Mouse (Mus musculus) midbrain, embryonic 12.5 days (tissue): ENCODE data around the gene Vnn3. TPM values are rescaled to one million over a fixed set of nuclear protein-coding genes. Genes with fewer than 3 reads are reported as not detected.

Experiments used
- ATAC-seq: fragments of 200-750 bp; cut with Nextera tagmentation; 2 replicates; pipeline ENCODE4 v1.8.0; 2017; ENCODE audit warnings: low read depth, moderate TSS enrichment, moderate library complexity; ENCODE audit not compliant: low FRiP score
- H3K27ac ChIP-seq: fragments of 300-500 bp; sonication (generic); replicated peaks from 2 replicates; pipeline ENCODE4 v1.5.1; 2016; ENCODE audit warnings: mild to moderate bottlenecking
- H3K27me3 ChIP-seq: fragments of 300-500 bp; sonication (generic); 2 replicates; pipeline ENCODE4 v1.6.1; 2016; ENCODE audit warnings: mild to moderate bottlenecking
- H3K36me3 ChIP-seq: fragments of 300-500 bp; sonication (generic); 2 replicates; pipeline ENCODE4 v1.6.1; 2016
- H3K4me1 ChIP-seq: fragments of 300-500 bp; sonication (generic); 2 replicates; pipeline ENCODE4 v1.6.1; 2016
- H3K4me2 ChIP-seq: fragments of 300-500 bp; sonication (generic); replicated peaks from 2 replicates; pipeline ENCODE4 v1.6.1; 2016; ENCODE audit warnings: mild to moderate bottlenecking, moderate library complexity
- H3K4me3 ChIP-seq: fragments of 300-500 bp; sonication (generic); 2 replicates; pipeline ENCODE4 v1.5.1; 2016; ENCODE audit warnings: mild to moderate bottlenecking
- H3K9ac ChIP-seq: fragments of 300-500 bp; sonication (generic); replicated peaks from 2 replicates; pipeline ENCODE4 v1.6.1; 2016; ENCODE audit warnings: mild to moderate bottlenecking, moderate library complexity
- H3K9me3 ChIP-seq: fragments of 300-500 bp; sonication (generic); 2 replicates; pipeline ENCODE4 v1.6.1; 2016; ENCODE audit warnings: mild to moderate bottlenecking
- WGBS: fragments of 180-500 bp; shearing (Covaris S2); methylation state at CpG from one replicate; pipeline ENCODE4 v1.1.7; 2016; 5-methylcytosine and 5-hydroxymethylcytosine counted together
- polyA plus RNA-seq: library from polyadenylated mRNA; unstranded; fragments of >200 nt; fragmentation: Nextera tagmentation; extraction: Ambion mirVana; gene quantifications from 2 replicates; pipeline ENCODE4 v1.2.1, GENCODE M21; 2016

Gene Vnn3
- polyA plus RNA-seq, 1 experiment from 2014 or later: not detected

DNA sequence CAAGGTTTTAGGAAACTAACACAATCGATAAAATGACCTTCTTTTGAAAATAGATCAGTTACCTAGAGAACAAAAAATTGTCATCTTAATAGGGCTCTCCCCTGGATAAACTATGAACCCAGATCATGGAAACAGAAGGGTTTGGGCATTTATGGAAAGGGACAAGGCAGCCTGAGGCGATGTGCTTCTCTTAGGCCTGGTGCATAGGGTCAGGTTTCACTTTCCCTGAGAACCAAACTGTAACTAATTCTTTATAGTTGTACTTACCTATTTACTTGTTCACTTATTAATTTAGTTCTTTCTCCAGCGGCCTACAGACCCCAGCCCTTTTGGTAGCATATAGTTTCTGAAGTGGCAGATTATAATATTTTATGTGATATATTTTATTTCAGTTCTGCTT is 14.1 kb upstream of the Vnn3 start:
- no peak overlapping the region for H3K9ac ChIP-seq
- H3K36me3 ChIP-seq: no peaks in the 10 kb centered on the region
- H3K9me3 ChIP-seq: no peaks in the 10 kb centered on the region
- WGBS: 81% methylated on average over 3 of the region's 3 CpGs
- no peaks in the 10 kb centered on the region for H3K4me1 ChIP-seq
- H3K4me3 ChIP-seq: no peak overlapping the region
- no peaks in the 10 kb centered on the region for H3K27me3 ChIP-seq
- H3K27ac ChIP-seq: no peak overlapping the region
- no peak for ATAC-seq
- H3K4me2 ChIP-seq: no peak overlapping the region

DNA sequence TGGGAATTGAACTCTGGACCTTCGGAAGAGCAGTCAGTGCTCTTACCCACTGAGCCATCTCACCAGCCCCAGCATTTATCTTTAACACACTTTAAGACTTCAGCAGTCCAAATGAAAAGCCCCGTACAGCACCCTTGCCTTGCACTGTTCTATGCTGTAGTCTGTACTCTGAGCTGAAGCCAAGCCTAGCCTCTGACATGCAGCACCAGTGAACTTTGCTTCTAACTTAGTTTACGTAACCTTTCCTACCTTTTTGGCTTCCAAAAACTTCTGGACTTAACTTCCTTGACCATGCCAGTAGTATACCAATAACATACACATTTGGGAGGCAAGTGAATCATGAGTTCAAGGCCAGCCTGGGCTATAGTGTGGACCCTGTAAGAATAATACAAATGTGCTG is 12.4 kb upstream of the Vnn3 start:
- Histone ChIP-seq H3K36me3 (no peaks in the 10 kb centered on the region), H3K9me3 (no peaks in the 10 kb centered on the region), H3K27me3 (no peaks in the 10 kb centered on the region), H3K27ac (no peak overlapping the region), H3K4me2 (no peak overlapping the region), H3K4me3 (no peak overlapping the region), H3K9ac (no peak overlapping the region), H3K4me1 (no peaks in the 10 kb centered on the region)
- no peak for ATAC-seq
- WGBS: 95% methylated on average over 3 of the region's 3 CpGs

DNA sequence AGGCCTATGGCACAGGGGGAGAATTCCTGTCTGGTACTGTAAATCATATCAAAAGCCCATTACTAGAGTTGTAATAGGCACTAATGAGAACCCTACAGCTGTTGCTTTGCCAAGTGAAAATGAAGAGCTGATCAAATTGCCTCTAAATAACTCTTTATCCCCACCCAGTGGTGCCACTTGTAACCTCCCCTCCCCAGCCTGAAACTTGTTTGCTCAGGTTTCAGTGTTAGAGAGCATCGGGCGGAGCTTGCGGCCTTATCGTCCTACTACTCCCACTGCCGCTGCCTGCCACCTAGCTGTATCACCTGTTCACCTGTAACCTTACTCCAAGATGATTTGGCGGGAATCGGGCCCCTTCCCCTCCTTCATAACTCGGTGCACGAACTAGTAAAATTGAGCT is 11.9 kb upstream of the Vnn3 start:
- no peaks in the 10 kb centered on the region for H3K4me1 ChIP-seq
- no peak overlapping the region for H3K27ac ChIP-seq
- 58% methylated on average over 9 of the region's 9 CpGs for WGBS
- no peak for ATAC-seq
- H3K36me3 ChIP-seq: no peaks in the 10 kb centered on the region
- no peaks in the 10 kb centered on the region for H3K9me3 ChIP-seq
- no peak overlapping the region for H3K9ac ChIP-seq
- no peaks in the 10 kb centered on the region for H3K27me3 ChIP-seq
- H3K4me2 ChIP-seq: no peak overlapping the region
- no peak overlapping the region for H3K4me3 ChIP-seq

DNA sequence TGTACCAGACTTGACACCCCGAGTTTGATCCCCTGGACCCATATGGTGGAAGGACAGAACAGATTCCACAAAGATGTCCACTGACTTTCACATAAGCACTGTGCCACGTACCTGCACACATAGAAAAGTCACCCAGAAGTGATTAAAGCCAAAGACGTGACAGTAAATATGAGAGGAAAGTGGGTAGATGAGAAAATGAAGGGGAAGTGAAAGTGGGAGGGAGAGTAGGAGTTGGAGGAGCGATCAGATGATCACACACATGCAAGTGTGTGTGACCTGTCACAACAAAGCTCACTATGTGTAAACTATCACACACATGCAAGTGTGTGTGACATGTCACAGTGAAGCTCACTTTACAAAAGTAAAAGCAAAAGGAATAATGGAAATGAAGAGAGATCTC is 10.8 kb upstream of the Vnn3 start:
- Histone ChIP-seq H3K27me3 (no peaks in the 10 kb centered on the region), H3K27ac (no peak overlapping the region), H3K36me3 (no peaks in the 10 kb centered on the region), H3K4me3 (no peak overlapping the region), H3K4me2 (no peak overlapping the region), H3K9ac (no peak overlapping the region), H3K9me3 (no peaks in the 10 kb centered on the region), H3K4me1 (no peaks in the 10 kb centered on the region)
- no peak for ATAC-seq
- 80% methylated on average over 4 of the region's 4 CpGs for WGBS

DNA sequence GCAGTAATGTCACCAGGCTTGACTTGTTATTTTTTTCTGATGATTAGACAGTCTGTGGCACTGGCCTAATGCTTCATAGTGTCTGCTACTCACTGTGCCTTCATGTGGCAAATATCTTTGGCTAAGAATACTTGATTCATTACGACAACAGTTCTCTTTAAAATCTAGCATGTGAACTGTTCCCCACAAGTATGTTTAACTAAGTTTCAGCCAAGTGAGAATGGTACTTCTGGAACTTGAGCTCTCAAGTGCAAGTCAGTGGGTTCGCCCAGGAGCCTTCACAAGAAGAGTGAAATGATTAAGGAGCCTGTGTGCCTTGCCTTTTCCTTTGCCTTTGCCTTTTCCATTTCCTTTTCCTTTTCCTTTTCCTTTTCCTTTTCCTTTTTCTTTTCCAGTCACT is 834 bp downstream of the Vnn3 start:
- WGBS: 87% methylated on average over 2 of the region's 2 CpGs
- Histone ChIP-seq H3K4me2 (no peak overlapping the region), H3K27ac (no peak overlapping the region), H3K4me1 (no peaks in the 10 kb centered on the region), H3K9ac (no peak overlapping the region), H3K9me3 (no peaks in the 10 kb centered on the region), H3K27me3 (no peaks in the 10 kb centered on the region), H3K4me3 (no peak overlapping the region), H3K36me3 (no peaks in the 10 kb centered on the region)
- ATAC-seq: no peak

DNA sequence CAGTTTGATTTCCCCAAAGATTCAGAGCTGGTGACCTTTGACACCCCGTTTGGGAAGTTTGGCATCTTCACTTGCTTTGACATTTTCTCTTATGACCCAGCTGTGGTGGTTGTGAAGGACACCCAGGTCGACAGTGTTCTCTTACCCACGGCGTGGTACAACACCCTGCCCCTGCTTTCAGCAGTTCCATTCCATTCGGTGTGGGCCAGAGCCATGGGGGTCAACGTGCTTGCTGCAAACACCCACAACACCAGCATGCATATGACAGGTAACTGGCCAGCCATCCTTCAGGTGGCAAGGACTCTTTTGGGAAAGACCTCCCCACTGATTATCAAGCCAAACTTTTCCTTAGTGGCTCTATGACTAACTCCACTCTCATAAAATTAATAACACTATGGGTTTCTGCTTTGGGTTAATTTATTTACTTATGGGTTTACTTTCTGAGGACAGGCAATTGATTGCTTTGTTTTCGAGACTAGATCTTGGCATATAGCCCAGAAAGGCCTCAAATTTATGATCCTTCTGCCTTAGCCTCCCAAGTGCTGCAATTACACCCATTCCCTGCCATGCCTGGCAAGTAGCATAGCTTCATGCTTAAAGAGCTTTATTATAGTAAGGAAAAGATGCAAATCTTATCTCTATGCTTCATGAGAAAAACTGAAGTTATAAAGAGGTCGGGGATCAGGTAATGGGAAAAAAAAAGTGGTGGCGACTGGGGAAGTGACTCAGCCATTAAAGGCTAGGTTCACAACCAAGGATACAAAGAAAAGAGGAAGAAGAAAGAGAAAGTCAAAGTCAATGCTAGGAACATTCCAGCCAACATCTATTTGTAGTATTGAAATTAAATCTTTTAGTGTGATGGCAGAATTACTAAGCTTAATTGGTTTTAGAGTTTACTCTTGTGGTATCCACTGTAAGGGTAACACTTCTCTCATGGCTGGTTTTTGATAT is 13.4 kb downstream of the Vnn3 start:
- H3K9me3 ChIP-seq: peaks cover 6% of the 10 kb centered on the region; the same call in 1 of the 2 replicates
- H3K27me3 ChIP-seq: no peaks in the 10 kb centered on the region
- 89% methylated on average over 9 of the region's 9 CpGs for WGBS
- no peak overlapping the region for H3K27ac ChIP-seq
- H3K4me3 ChIP-seq: no peak overlapping the region
- ATAC-seq: no peak
- no peak overlapping the region for H3K4me2 ChIP-seq
- no peak overlapping the region for H3K9ac ChIP-seq
- H3K4me1 ChIP-seq: no peaks in the 10 kb centered on the region
- H3K36me3 ChIP-seq: no peaks in the 10 kb centered on the region

DNA sequence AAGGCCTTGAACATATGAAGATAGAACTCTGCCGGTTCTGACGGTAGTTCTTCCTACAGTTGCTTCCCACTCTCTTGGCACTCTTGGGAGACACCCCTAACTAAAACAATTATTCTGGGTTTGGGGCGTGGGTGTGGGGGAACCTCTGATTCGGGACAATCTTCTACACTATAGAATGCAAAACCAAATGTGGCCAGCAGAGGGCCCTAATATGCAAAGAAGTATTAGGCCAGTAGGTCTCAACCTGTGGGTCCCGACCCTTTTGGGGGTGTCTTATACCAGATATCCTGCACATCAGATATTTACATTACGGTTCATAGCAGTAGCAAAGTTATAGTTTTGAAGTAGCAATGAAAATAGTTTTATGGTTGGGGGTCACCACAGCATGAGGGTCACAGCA is 29.4 kb downstream of the Vnn3 start:
- H3K36me3 ChIP-seq: no peaks in the 10 kb centered on the region
- H3K9me3 ChIP-seq: no peaks in the 10 kb centered on the region
- H3K4me1 ChIP-seq: no peaks in the 10 kb centered on the region
- no peak overlapping the region for H3K4me2 ChIP-seq
- ATAC-seq: no peak
- WGBS: 84% methylated on average over 6 of the region's 6 CpGs
- no peak overlapping the region for H3K27ac ChIP-seq
- H3K27me3 ChIP-seq: no peaks in the 10 kb centered on the region
- no peak overlapping the region for H3K4me3 ChIP-seq
- no peak overlapping the region for H3K9ac ChIP-seq

DNA sequence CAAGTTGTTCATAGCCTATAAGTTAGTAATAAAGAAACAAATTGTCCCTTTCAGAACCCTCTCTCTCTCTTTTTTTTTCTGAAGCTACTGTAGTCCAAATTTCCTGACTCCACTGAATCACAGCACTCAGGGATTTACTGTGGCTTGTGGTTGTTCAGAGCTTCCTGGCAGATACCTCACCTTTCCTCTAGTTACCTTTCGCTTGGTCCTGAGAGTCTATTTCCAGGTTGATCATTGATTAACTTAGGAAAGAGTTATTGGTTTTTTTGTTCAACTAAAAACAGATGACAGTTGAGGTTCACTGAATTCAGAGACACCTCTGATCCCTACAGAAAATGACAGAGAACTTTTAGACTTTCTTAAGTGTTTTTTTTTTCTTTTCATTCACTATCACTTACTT is 33.6 kb downstream of the Vnn3 start:
- H3K9me3 ChIP-seq: no peaks in the 10 kb centered on the region
- H3K36me3 ChIP-seq: no peaks in the 10 kb centered on the region
- H3K4me2 ChIP-seq: no peak overlapping the region
- no peak overlapping the region for H3K4me3 ChIP-seq
- 90% methylated on average over 1 of the region's 1 CpGs for WGBS
- no peak for ATAC-seq
- no peak overlapping the region for H3K9ac ChIP-seq
- no peak overlapping the region for H3K27ac ChIP-seq
- no peaks in the 10 kb centered on the region for H3K4me1 ChIP-seq
- no peaks in the 10 kb centered on the region for H3K27me3 ChIP-seq

DNA sequence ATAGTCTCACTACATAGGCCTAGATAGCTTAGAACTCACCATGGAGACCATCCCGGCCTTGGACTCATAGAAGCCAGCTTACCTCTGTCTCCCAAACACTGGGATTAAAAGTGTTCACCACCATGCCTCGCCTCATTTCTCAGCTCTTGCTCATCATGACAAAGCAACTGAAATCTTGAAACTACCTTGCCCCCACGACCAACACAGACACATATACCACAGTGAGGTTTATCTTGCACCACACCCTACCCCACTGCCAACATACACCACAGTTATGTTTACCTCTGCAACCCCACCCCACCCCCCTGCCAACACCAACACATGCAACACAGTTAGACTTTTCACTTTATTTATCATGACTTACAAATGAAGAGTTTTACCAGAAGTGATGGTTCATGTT is 34.8 kb downstream of the Vnn3 start:
- Histone ChIP-seq H3K4me1 (no peaks in the 10 kb centered on the region), H3K9me3 (no peaks in the 10 kb centered on the region)
- 87% methylated on average over 3 of the region's 3 CpGs for WGBS

DNA sequence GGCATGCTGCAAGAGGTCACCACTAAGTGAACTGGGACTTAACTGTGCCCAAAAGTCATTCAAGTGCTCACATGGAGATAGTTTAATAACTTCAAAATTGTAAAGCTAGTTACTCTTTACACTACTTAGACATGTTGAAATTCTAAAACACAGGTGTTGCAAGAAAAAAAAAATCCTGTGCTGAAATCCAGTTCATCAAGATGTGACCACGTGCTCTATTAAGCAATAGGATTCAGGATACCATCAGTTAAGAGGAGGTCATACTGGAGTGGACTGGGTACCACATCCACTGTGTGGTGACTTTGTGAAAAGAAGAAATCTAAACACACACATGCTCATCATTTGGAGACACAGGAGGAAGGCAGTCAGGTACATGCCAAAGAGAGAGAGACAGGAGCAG is 41.7 kb downstream of the Vnn3 start:
- Histone ChIP-seq H3K36me3 (no peaks in the 10 kb centered on the region), H3K27ac (no peak overlapping the region), H3K9ac (no peak overlapping the region), H3K4me2 (no peak overlapping the region), H3K9me3 (no peaks in the 10 kb centered on the region), H3K4me1 (no peaks in the 10 kb centered on the region), H3K4me3 (no peak overlapping the region), H3K27me3 (no peaks in the 10 kb centered on the region)
- 85% methylated on average over 1 of the region's 1 CpGs for WGBS
- ATAC-seq: no peak

More for the DNA sequence above, 34.8 kb downstream of the Vnn3 start:
- Histone ChIP-seq H3K36me3 (no peaks in the 10 kb centered on the region), H3K4me3 (no peak overlapping the region), H3K27me3 (no peaks in the 10 kb centered on the region), H3K9ac (no peak overlapping the region), H3K4me2 (no peak overlapping the region), H3K27ac (no peak overlapping the region)
- ATAC-seq: no peak

DNA sequence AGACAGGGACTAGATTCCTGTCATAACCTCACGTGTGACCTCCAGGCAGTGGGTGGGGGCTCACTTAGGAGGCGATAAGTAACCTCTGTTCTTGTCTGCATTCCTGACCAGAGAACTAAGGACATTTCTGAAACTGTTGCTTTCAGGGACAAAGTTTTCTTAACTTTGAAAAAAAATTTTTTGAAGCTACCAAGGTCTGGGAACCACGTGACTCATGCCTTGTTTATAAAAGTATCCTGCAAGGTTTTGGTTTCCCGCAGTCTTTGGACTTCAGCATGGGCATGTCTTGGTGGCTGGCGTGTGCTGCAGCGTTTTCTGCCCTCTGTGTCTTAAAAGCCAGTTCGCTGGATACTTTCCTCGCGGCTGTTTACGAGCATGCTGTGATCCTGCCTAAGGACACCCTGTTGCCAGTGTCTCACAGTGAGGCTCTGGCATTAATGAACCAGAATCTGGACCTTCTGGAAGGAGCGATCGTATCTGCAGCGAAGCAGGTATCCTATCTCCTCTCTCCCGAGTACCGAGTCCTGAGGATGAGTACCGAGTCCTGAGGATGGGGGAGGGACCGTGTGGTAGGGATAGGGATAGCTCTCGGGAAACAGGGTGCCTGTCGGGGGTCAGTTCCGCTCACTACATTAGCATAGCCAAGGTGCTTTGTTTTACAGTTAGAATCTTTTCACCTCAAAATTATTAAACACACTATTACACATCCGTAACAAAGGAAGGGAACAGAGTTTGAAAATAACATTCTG is 43.5 kb downstream of the Vnn3 start, which contains the start of gene Vnn1:
Gene Vnn1, plus strand, starts transcription at position 88 of the 749 bp plus-strand sequence.
- 0 out of 2 replicates have a peak within 1 kb of the TSS, but pooled peaks have one; percentile 3 for H3K4me3 ChIP-seq
- H3K9me3 ChIP-seq: no peaks in the 10 kb centered on the region
- H3K4me2 ChIP-seq: peak within 1 kb of the TSS; percentile 40
- H3K4me1 ChIP-seq: no peaks in the 10 kb centered on the region
- 41% methylated on average over 21 of the region's 21 CpGs for WGBS
- no peak within 1 kb of the TSS for H3K27ac ChIP-seq
- ATAC-seq: no peak
- H3K9ac ChIP-seq: no peak within 1 kb of the TSS
- no peaks in the 10 kb centered on the region for H3K36me3 ChIP-seq
- no peaks in the 10 kb centered on the region for H3K27me3 ChIP-seq

DNA sequence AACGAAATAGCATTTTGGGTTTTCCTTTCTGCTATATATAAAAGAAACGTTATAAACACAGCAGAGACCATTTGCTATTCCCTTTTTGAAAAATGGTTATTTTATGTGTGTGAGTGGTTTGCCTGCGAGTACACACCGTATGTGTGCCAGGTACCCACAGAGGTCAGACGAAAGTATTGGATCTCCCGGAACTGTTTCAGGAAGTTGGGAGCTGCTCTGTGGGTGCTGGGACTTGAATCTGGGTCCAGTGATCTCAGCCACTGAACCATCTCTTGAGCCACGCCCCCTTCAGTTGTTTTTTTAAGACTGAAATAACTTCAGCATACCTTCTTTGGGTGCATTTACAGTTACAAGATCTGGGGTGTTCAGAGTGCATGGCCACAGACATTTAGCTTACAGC is 44.1 kb downstream of the Vnn3 start:
- 86% methylated on average over 7 of the region's 7 CpGs for WGBS
- no peaks in the 10 kb centered on the region for H3K9me3 ChIP-seq

More for the DNA sequence above, 44.1 kb downstream of the Vnn3 start:
- Histone ChIP-seq H3K4me1 (no peaks in the 10 kb centered on the region), H3K27me3 (no peaks in the 10 kb centered on the region), H3K9ac (no peak overlapping the region), H3K4me2 (no peak overlapping the region), H3K4me3 (no peak overlapping the region), H3K36me3 (no peaks in the 10 kb centered on the region), H3K27ac (no peak overlapping the region)
- no peak for ATAC-seq
